In the genomic region with DNA sequence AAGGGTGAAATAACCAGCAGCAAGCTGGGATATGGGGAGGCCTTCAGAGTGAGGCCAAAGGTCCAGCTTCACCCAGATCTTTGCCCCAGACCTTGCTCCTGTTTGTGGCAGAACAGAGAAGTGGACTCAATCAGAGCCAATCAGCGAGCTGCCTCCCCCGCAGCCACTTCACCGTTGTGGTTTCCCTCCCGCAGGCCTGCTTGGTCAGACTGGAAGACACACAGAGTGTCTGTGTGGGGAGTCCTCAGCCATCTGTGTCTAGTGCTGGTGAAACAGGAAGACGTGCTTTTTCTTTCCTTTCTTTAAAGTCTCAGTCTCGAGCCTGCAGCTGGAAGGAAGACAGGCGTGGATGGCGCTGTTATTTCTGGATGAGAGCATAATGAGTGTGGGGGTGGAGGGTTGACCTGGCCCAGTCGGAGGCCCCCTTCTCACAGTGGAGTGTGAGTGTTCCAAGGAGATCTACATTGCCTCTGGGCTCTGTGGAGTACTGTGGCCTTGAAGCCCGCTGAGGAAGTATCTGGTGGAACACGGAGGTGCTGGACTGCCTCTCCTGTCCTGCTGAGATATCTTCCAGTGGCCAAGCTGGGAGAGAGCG, we compare ENCODE assay signal across 9 mouse cellular contexts.
DNase-seq lines count a peak whose midpoint lies in the region; ATAC-seq and TF ChIP-seq lines count a peak whose summit lies in the region.
"Had no signal": no experiment of that assay in that cellular context is flagged by ENCODE, and none has a peak within 500 bp of the region (broad histone marks: within the 10 kb centered on the region; RNA-seq: fewer than 3 reads in every experiment).

No protein-coding gene starts in this region.

- H3K36me3 ChIP-seq in lung, embryonic 16.5 days (ENCODE audit: control insufficient read depth, insufficient read depth, low read length), result no peaks in the 10 kb centered on the region
- no peaks in the 10 kb centered on the region for H3K36me3 ChIP-seq in small intestine, adult 2 months (ENCODE audit: control insufficient read depth, insufficient read depth, low read length)
- H3K36me3 ChIP-seq: embryonic facial prominence, embryonic 15.5 days had no signal

- no peak for TF ChIP-seq CTCF in small intestine, adult 2 months (IDR thresholded peaks at IDR 0.05; ENCODE audit: extremely low read depth, insufficient read length, insufficient replicate concordance, low read depth, low read length)

- DNase-seq in adrenal gland, postnatal 36 days, result peak; percentile 1 to 8
- no peak for DNase-seq in adrenal gland, postnatal 14 days
- DNase-seq in cerebellum, adult 11-12 months, result peak; percentile 34
- peak; percentile 15 to 24 for DNase-seq in frontal cortex, postnatal 14 days (ENCODE audit: low spot score in 2 of 2)
- DNase-seq in kidney, postnatal 14 days, result peak; percentile 69
- DNase-seq in gastrocnemius, postnatal 25 days, result no peak

- H3K4me2 ChIP-seq in lung, embryonic 16.5 days (ENCODE audit: low read depth, low read length), result no peak overlapping the region
- H3K4me2 ChIP-seq: embryonic facial prominence, embryonic 15.5 days had no signal

- WGBS in lung, embryonic 16.5 days, result 26% methylated on average over 12 of the region's 12 CpGs
- 22% methylated on average over 12 of the region's 12 CpGs for WGBS in small intestine, adult 2 months

- peak overlapping the region; percentile 37; the same call in 1 of the 2 replicates for H3K9ac ChIP-seq in lung, embryonic 16.5 days (ENCODE audit: low read length)
- H3K9ac ChIP-seq: embryonic facial prominence, embryonic 15.5 days had no signal

- TF ChIP-seq POLR2A in small intestine, adult 2 months (IDR thresholded peaks at IDR 0.05; ENCODE audit: low read depth, low read length), result 0 out of 2 replicates have a peak, but pooled peaks have one; percentile 32

- H3K4me3 ChIP-seq in lung, embryonic 16.5 days (ENCODE audit: low read length), result no peak overlapping the region
- peak overlapping the region; percentile 49 for H3K4me3 ChIP-seq in small intestine, adult 2 months (ENCODE audit: low read depth, low read length)
- H3K4me3 ChIP-seq: embryonic facial prominence, embryonic 15.5 days had no signal

- ATAC-seq in lung, embryonic 16.5 days (ENCODE audit: low read depth), result peak; percentile 49; the same call in 1 of the 2 replicates

- no peaks in the 10 kb centered on the region for H3K9me3 ChIP-seq in lung, embryonic 16.5 days (ENCODE audit: control insufficient read depth, low read length)
- H3K9me3 ChIP-seq: embryonic facial prominence, embryonic 15.5 days had no signal

- no peak overlapping the region for H3K27ac ChIP-seq in lung, embryonic 16.5 days (ENCODE audit: low read length)
- H3K27ac ChIP-seq in small intestine, adult 2 months (ENCODE audit: insufficient read depth, low read depth, low read length), result peak overlapping the region; percentile 92
- H3K27ac ChIP-seq: embryonic facial prominence, embryonic 15.5 days had no signal

- peaks cover 14% of the 10 kb centered on the region for H3K4me1 ChIP-seq in lung, embryonic 16.5 days (replicated peaks; ENCODE audit: control insufficient read depth, insufficient read depth, low read length)
- peaks cover 29% of the 10 kb centered on the region for H3K4me1 ChIP-seq in small intestine, adult 2 months (ENCODE audit: control insufficient read depth, insufficient read depth, insufficient read length, low read length)
- H3K4me1 ChIP-seq: embryonic facial prominence, embryonic 15.5 days had no signal

- H3K27me3 ChIP-seq in lung, embryonic 16.5 days (ENCODE audit: control insufficient read depth, insufficient read depth, low read depth, low read length), result no peaks in the 10 kb centered on the region
- no peaks in the 10 kb centered on the region for H3K27me3 ChIP-seq in small intestine, adult 2 months (ENCODE audit: control insufficient read depth, insufficient read depth, low read length)
- H3K27me3 ChIP-seq: embryonic facial prominence, embryonic 15.5 days had no signal

Comparison
In these comparisons a context has a peak if more than half of its experiments do, and no peak if none do; other contexts are left out.
1. DNase-seq: peak in adrenal gland, postnatal 36 days (2 of 2), cerebellum, adult 11-12 months (single experiment), frontal cortex, postnatal 14 days (2 of 2) and kidney, postnatal 14 days (single experiment); none in adrenal gland, postnatal 14 days (single experiment) and gastrocnemius, postnatal 25 days (single experiment).